Mouse (Mus musculus) intestine, postnatal 0 days (tissue): ENCODE data around the gene Stx7. TPM values are rescaled to one million over a fixed set of nuclear protein-coding genes. Genes with fewer than 3 reads are reported as not detected.

Experiments
- ATAC-seq: fragments of 200-750 bp; cut with Nextera tagmentation; 2 replicates; pipeline ENCODE4 v1.8.0; 2017; ENCODE audit warnings: mild to moderate bottlenecking, moderate TSS enrichment, moderate library complexity
- H3K27ac ChIP-seq: fragments of 300-500 bp; sonication (generic); 2 replicates; pipeline ENCODE4 v1.5.1; 2014; ENCODE audit warnings: mild to moderate bottlenecking, low read depth, low read length, moderate library complexity
- H3K27me3 ChIP-seq: fragments of 300-500 bp; sonication (generic); replicated peaks from 2 replicates; pipeline ENCODE4 v1.6.1; 2014; ENCODE audit warnings: low read length, mixed read lengths; ENCODE audit not compliant: control insufficient read depth, insufficient read depth
- H3K36me3 ChIP-seq: fragments of 300-500 bp; sonication (generic); 2 replicates; pipeline ENCODE4 v1.6.1; 2014; ENCODE audit warnings: mild to moderate bottlenecking, moderate library complexity; ENCODE audit not compliant: control insufficient read depth, insufficient read depth
- H3K4me1 ChIP-seq: fragments of 300-500 bp; sonication (generic); replicated peaks from 2 replicates; pipeline ENCODE4 v1.6.1; 2014; ENCODE audit warnings: antibody characterized with exemption, low read length, mixed read lengths; ENCODE audit not compliant: control insufficient read depth, insufficient read depth
- H3K4me2 ChIP-seq: fragments of 300-500 bp; sonication (generic); replicated peaks from 2 replicates; pipeline ENCODE4 v1.6.1; 2014; ENCODE audit warnings: low read depth, mild to moderate bottlenecking, moderate library complexity
- H3K4me3 ChIP-seq: fragments of 300-500 bp; sonication (generic); 2 replicates; pipeline ENCODE4 v1.5.1; 2014; ENCODE audit warnings: low read depth, low read length
- H3K9ac ChIP-seq: fragments of 300-500 bp; sonication (generic); 2 replicates; pipeline ENCODE4 v1.6.1; 2014; ENCODE audit warnings: mild to moderate bottlenecking, low read depth, low read length
- H3K9me3 ChIP-seq: fragments of 300-500 bp; sonication (generic); 2 replicates; pipeline ENCODE4 v1.6.1; 2016; ENCODE audit warnings: mixed run types; ENCODE audit not compliant: control insufficient read depth
- CTCF ChIP-seq: sonication (generic); IDR thresholded peaks from 2 replicates; pipeline ENCODE4 v1.5.1; 2016; ENCODE audit warnings: low read depth, mild to moderate bottlenecking, control low read depth, antibody characterized with exemption, moderate library complexity
- WGBS: fragments of 180-500 bp; shearing (Covaris S2); extraction: QIAGEN DNeasy Blood & Tissue Kit; methylation state at CpG from one replicate; pipeline ENCODE4 v1.1.7; 2014; 5-methylcytosine and 5-hydroxymethylcytosine counted together
- polyA plus RNA-seq: library from polyadenylated mRNA; unstranded; fragments of >200 nt; fragmentation: Nextera tagmentation; extraction: Ambion mirVana; gene quantifications from 2 replicates; pipeline ENCODE4 v1.2.1, GENCODE M21; 2015

Gene Stx7
- polyA plus RNA-seq, 1 experiment from 2014 or later: 171 TPM

GRCm38 (mm10) chr10:24228318-24229183 lies 79.4 kb downstream of the Stx7 start:
- no peak for ATAC-seq
- Histone ChIP-seq H3K27ac (no peak overlapping the region), H3K4me3 (no peak overlapping the region), H3K4me2 (no peak overlapping the region), H3K9me3 (no peaks in the 10 kb centered on the region), H3K36me3 (no peaks in the 10 kb centered on the region), H3K4me1 (0 out of 2 replicates have a peak, but pooled peaks cover 2% of the 10 kb centered on the region), H3K9ac (no peak overlapping the region), H3K27me3 (peaks cover 10% of the 10 kb centered on the region; the same call in 1 of the 2 replicates)
- TF ChIP-seq CTCF: no peak
- WGBS: 62% methylated on average over 12 of the region's 12 CpGs

DNA sequence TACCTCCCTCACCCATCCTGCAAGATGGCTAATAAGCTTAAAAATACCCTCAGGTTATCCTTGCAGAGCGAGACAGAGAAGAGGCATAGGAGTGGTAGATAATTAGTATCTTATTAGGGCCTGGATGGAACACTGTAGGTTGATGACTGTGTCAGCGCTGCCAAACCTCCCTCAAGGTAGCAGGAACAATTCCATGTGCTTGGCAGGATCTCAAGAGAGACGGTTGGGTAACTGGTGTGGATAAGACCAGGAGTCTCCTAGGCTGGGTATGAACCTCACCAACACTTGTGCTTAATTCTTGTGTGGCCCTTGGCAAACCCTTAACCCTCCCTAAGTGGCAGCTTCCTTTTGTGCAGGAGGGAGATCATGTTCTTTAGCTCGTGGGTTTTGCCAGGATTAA lies 83.2 kb downstream of the Stx7 start:
- H3K4me3 ChIP-seq: no peak overlapping the region
- no peak overlapping the region for H3K4me2 ChIP-seq
- H3K36me3 ChIP-seq: no peaks in the 10 kb centered on the region
- H3K9me3 ChIP-seq: no peaks in the 10 kb centered on the region
- H3K9ac ChIP-seq: no peak overlapping the region
- 76% methylated on average over 4 of the region's 4 CpGs for WGBS
- ATAC-seq: no peak
- no peak for TF ChIP-seq CTCF
- H3K27ac ChIP-seq: no peak overlapping the region
- no peaks in the 10 kb centered on the region for H3K27me3 ChIP-seq
- H3K4me1 ChIP-seq: no peaks in the 10 kb centered on the region

- Histone ChIP-seq H3K9ac (no peak overlapping the region), H3K9me3 (no peaks in the 10 kb centered on the region), H3K27me3 (no peaks in the 10 kb centered on the region), H3K4me3 (no peak overlapping the region), H3K27ac (no peak overlapping the region), H3K4me1 (no peaks in the 10 kb centered on the region), H3K36me3 (no peaks in the 10 kb centered on the region), H3K4me2 (no peak overlapping the region)
- 66% methylated on average over 23 of the region's 23 CpGs for WGBS
- TF ChIP-seq CTCF: no peak
- ATAC-seq: no peak
Observed at GRCm38 (mm10) chr10:24235426-24236283, 86.6 kb downstream of the Stx7 start.

Other genes with a start within 250 kb of the Stx7 start
- gene Taar1, start 228.9 kb upstream of the Stx7 start, polyA plus RNA-seq: not detected in 2 replicates
- not detected in 2 replicates for gene Taar2, start 210.7 kb upstream of the Stx7 start, polyA plus RNA-seq
- gene Taar3, start 199.7 kb upstream of the Stx7 start, polyA plus RNA-seq: not detected in 2 replicates
- gene Taar4, start 188.8 kb upstream of the Stx7 start, polyA plus RNA-seq: not detected in 2 replicates
- not detected in 2 replicates for gene Taar5, start 178.6 kb upstream of the Stx7 start, polyA plus RNA-seq
- not detected in 2 replicates for gene Taar6, start 163.7 kb upstream of the Stx7 start, polyA plus RNA-seq
- not detected in 2 replicates for gene Taar7a, start 155.8 kb upstream of the Stx7 start, polyA plus RNA-seq
- gene Taar7b, start 149.4 kb upstream of the Stx7 start, polyA plus RNA-seq: not detected in 2 replicates
- not detected in 2 replicates for gene Taar7d, start 122.1 kb upstream of the Stx7 start, polyA plus RNA-seq
- gene Taar7e, start 111.7 kb upstream of the Stx7 start, polyA plus RNA-seq: not detected in 2 replicates
- not detected in 2 replicates for gene Taar7f, start 99.8 kb upstream of the Stx7 start, polyA plus RNA-seq
- not detected in 2 replicates for gene Taar8a, start 72.8 kb upstream of the Stx7 start, polyA plus RNA-seq
- not detected in 2 replicates for gene Taar8b, start 57.0 kb upstream of the Stx7 start, polyA plus RNA-seq
- gene Taar8c, start 47.4 kb upstream of the Stx7 start, polyA plus RNA-seq: not detected in 2 replicates
- gene Taar9, start 39.8 kb upstream of the Stx7 start, polyA plus RNA-seq: not detected in 2 replicates
- gene Moxd1, start 74.2 kb downstream of the Stx7 start, polyA plus RNA-seq: 5.9 and 7.9 TPM in 2 replicates